Mouse (Mus musculus) hindlimb bud, embryonic 11.5 days (tissue): Measurements from ENCODE around the gene Slc12a9.

Source experiments
- DNase-seq: peaks from one replicate; pipeline ENCODE4 v3.0.0-alpha.2; 2012; ENCODE audit warnings: low read depth, low spot score; ENCODE audit errors: extremely low spot score

The Slc12a9 gene

GRCm38 (mm10) chr5:137333512-137334174, at the start of gene Slc12a9:
TSS of gene Slc12a9 (minus strand) at chr5:137333597.
- DNase-seq: no peak

- peak; percentile 47 for DNase-seq
These were observed 47.8 kb upstream of the Slc12a9 start for GRCm38 (mm10) chr5:137381152-137381551.

GRCm38 (mm10) chr5:137377603-137378002, 44.2 kb upstream of the Slc12a9 start:
- DNase-seq: no peak

- no peak for DNase-seq
These were observed 43.8 kb upstream of the Slc12a9 start for GRCm38 (mm10) chr5:137377176-137377575.

- DNase-seq: no peak
These were observed 43.3 kb upstream of the Slc12a9 start for GRCm38 (mm10) chr5:137376722-137377121.

- no peak for DNase-seq
These were observed 42.8 kb upstream of the Slc12a9 start for GRCm38 (mm10) chr5:137376198-137376597.

GRCm38 (mm10) chr5:137375627-137376026, 42.2 kb upstream of the Slc12a9 start:
- DNase-seq: no peak

- no peak for DNase-seq
These were observed 41.2 kb upstream of the Slc12a9 start for GRCm38 (mm10) chr5:137374521-137375080.

GRCm38 (mm10) chr5:137373371-137373950, 40.1 kb upstream of the Slc12a9 start:
- no peak for DNase-seq

GRCm38 (mm10) chr5:137369665-137370064, 36.3 kb upstream of the Slc12a9 start:
- no peak for DNase-seq

GRCm38 (mm10) chr5:137358382-137358781, 25.0 kb upstream of the Slc12a9 start:
- no peak for DNase-seq

- DNase-seq: no peak
These were observed 20.7 kb upstream of the Slc12a9 start for GRCm38 (mm10) chr5:137354091-137354490.

GRCm38 (mm10) chr5:137352011-137352975, 18.9 kb upstream of the Slc12a9 start:
- no peak for DNase-seq

- no peak for DNase-seq
These were observed 18.0 kb upstream of the Slc12a9 start for GRCm38 (mm10) chr5:137351394-137351793.

GRCm38 (mm10) chr5:137351058-137351380, 17.6 kb upstream of the Slc12a9 start:
- no peak for DNase-seq

- no peak for DNase-seq
These were observed 17.0 kb upstream of the Slc12a9 start for GRCm38 (mm10) chr5:137350205-137351057.

- DNase-seq: no peak
These were observed 16.2 kb upstream of the Slc12a9 start, which contains the start of gene Ephb4 for GRCm38 (mm10) chr5:137349384-137350204. TSS of gene Ephb4 (plus strand) at chr5:137350109.

- DNase-seq: no peak
These were observed 15.3 kb upstream of the Slc12a9 start for GRCm38 (mm10) chr5:137348482-137349383.

- DNase-seq: no peak
These were observed 14.5 kb upstream of the Slc12a9 start for GRCm38 (mm10) chr5:137347856-137348255.
